Mouse (Mus musculus): ENCODE results near the gene Ppm1e. TPM values are rescaled to one million over a fixed set of nuclear protein-coding genes. Genes with fewer than 3 reads are reported as not detected.
"Not testable (repeated sequence)": the region's sequence is repeated elsewhere in the genome, so short reads cannot be mapped to it uniquely, and the experiment has no call there.

The Ppm1e gene
- polyA plus RNA-seq, 1 experiment: 0.30 TPM

DNA sequence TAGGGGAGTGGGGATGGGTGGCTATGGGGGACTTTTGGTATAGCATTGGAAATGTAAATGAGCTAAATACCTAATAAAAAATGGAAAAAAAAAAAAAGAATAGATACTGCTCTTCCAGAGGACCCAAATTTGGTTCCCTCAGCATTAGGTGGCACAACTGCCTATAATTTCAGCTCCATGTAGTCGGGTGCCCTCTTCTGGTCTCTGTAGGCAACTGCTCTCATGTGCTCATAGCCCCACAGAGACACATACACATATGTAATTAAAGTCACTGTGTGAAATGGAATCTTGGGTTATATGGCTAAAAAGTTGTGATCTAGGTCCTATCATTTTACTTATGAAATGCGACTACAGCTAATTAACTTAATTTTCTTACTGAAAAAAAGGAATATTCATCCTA, 90.0 kb downstream of the Ppm1e start:
- Histone ChIP-seq H3K27me3 (ENCODE audit: control insufficient read depth) (no peaks in the 10 kb centered on the region), H3K36me3 (ENCODE audit: control insufficient read depth) (no peaks in the 10 kb centered on the region), H3K4me1 (ENCODE audit: control insufficient read depth) (no peaks in the 10 kb centered on the region), H3K4me3 (replicated peaks) (no peak overlapping the region), H3K9me3 (ENCODE audit: control insufficient read depth, low read length) (peaks cover 2% of the 10 kb centered on the region; the same call in 1 of the 2 replicates)
- TF ChIP-seq TAL1 (IDR thresholded peaks at IDR 0.05; ENCODE audit: low read length): no peak
- TF ChIP-seq GATA1 (IDR thresholded peaks at IDR 0.05; ENCODE audit: low read length): no peak

DNA sequence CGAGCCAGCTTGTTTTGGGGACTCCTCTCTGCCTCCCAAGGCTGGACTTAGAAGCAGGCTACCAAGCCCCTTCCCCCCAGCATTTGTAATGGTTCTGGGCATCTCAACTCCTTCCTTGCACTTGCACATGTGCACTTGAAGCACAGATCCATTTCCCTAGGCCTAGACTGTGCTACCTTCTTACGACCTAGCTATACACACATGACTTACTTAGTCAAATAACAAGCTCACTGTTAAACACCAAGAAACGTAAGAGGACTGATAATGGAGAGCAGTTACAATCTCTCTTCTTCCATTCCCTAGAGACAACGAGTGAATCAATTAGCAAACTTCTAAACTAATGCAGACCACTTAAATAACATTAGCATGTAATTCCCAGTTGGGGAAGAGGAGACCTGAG, 92.6 kb downstream of the Ppm1e start:
- no peak overlapping the region for H3K4me3 ChIP-seq (replicated peaks)
- no peaks in the 10 kb centered on the region for H3K27me3 ChIP-seq (ENCODE audit: control insufficient read depth)
- H3K4me1 ChIP-seq (ENCODE audit: control insufficient read depth): no peaks in the 10 kb centered on the region
- H3K9me3 ChIP-seq (ENCODE audit: control insufficient read depth, low read length): no peaks in the 10 kb centered on the region
- no peaks in the 10 kb centered on the region for H3K36me3 ChIP-seq (ENCODE audit: control insufficient read depth)
- no peak for TF ChIP-seq TAL1 (IDR thresholded peaks at IDR 0.05; ENCODE audit: low read length)
- no peak for TF ChIP-seq GATA1 (IDR thresholded peaks at IDR 0.05; ENCODE audit: low read length)

DNA sequence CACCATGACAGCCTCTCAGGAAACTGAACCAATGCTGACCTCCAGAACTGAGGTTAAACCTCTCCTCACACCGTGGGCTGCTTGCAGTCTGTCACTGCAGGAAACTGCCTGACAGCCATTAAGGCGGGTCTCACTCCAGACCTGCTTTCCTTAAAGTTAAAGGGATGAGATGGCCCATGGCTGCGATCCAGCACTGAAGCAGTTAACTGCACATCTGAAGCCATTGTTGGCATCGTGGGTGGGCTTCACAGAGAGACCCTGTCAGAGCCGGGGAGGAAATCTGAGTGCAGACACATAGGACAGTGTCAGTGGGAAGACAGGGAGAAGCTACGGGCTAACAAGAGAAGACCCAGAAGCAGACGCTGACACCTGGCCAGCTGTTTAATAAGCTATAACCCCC, 94.9 kb downstream of the Ppm1e start:
- Histone ChIP-seq H3K4me1 (ENCODE audit: control insufficient read depth) (peaks cover 2% of the 10 kb centered on the region; the same call in 1 of the 2 replicates), H3K9me3 (ENCODE audit: control insufficient read depth, low read length) (no peaks in the 10 kb centered on the region), H3K4me3 (replicated peaks) (no peak overlapping the region), H3K36me3 (ENCODE audit: control insufficient read depth) (no peaks in the 10 kb centered on the region), H3K27me3 (ENCODE audit: control insufficient read depth) (no peaks in the 10 kb centered on the region)
- TF ChIP-seq TAL1 (IDR thresholded peaks at IDR 0.05; ENCODE audit: low read length): no peak
- TF ChIP-seq GATA1 (IDR thresholded peaks at IDR 0.05; ENCODE audit: low read length): no peak

DNA sequence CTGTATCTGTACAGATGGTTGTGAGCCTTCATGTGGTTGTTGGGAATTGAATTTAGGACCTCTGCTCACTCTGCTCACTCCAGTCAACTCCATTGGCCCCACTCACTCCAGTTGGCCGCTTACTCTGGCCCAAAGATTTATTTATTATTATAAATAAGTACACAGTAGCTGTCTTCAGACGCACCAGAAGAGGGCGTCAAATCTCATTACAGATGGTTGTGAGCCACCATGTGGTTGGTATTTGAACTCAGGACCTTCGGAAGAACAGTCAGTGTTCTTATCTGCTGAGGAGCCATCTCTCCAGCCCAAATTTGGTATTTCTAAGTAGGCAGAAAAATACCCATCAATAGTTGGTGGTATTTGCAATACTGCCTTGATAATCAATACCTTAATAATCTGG, 97.1 kb downstream of the Ppm1e start:
- H3K9me3 ChIP-seq (ENCODE audit: control insufficient read depth, low read length); H3K4me1 ChIP-seq (ENCODE audit: control insufficient read depth); H3K4me3 ChIP-seq (replicated peaks); H3K27me3 ChIP-seq (ENCODE audit: control insufficient read depth); H3K36me3 ChIP-seq (ENCODE audit: control insufficient read depth): not testable (repeated sequence)

DNA sequence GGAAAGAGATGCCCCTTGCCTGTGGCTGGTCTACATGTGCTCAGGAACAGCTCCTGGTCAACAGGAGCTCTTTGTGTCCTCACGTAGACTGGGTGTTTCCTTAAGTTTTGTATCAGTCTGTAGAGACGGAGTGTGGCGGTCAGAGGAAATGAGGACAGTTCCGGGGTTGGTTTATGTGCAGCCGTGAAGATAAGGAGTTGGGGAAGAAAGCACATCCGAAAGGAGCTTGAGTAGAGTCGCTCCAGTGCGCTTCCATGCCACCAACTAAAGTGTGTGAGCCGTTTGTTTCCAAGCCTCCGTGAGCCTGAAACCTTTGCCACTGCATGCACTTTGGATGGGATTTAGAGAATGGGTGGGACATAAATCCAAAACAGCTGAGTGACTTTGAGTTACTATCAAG, 99.0 kb downstream of the Ppm1e start:
- peaks cover 2% of the 10 kb centered on the region; the same call in 1 of the 2 replicates for H3K4me1 ChIP-seq (ENCODE audit: control insufficient read depth)
- TF ChIP-seq TAL1 (IDR thresholded peaks at IDR 0.05; ENCODE audit: low read length) (no peak), GATA1 (IDR thresholded peaks at IDR 0.05; ENCODE audit: low read length) (no peak)
- no peak overlapping the region for H3K4me3 ChIP-seq (replicated peaks)
- H3K9me3 ChIP-seq (ENCODE audit: control insufficient read depth, low read length): no peaks in the 10 kb centered on the region
- H3K27me3 ChIP-seq (ENCODE audit: control insufficient read depth): no peaks in the 10 kb centered on the region
- H3K36me3 ChIP-seq (ENCODE audit: control insufficient read depth): no peaks in the 10 kb centered on the region

DNA sequence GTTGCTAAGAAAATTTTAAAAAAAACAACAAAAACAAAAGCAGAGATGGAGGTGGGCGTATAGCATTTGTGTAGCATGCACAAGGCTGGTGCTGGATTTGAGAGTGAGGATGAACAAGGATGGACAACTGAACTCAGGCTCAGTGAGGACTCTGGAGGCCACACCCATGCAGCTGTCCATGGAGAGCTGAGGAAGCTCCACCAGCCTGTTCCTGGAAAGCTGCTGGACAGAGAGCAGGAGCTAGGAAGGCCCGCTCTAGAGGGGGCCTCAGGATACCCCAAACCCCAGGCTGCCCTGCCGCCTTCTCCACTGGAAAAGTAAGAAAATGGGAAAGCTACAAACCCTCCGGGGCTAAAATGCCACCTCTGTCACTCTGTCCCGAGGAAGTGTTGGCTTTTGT, 101.5 kb downstream of the Ppm1e start:
- H3K9me3 ChIP-seq (ENCODE audit: control insufficient read depth, low read length): no peaks in the 10 kb centered on the region
- H3K36me3 ChIP-seq (ENCODE audit: control insufficient read depth): no peaks in the 10 kb centered on the region; the same call in 1 of the 2 replicates
- no peak overlapping the region for H3K4me3 ChIP-seq (replicated peaks)
- H3K27me3 ChIP-seq (ENCODE audit: control insufficient read depth): no peaks in the 10 kb centered on the region
- TF ChIP-seq GATA1 (IDR thresholded peaks at IDR 0.05; ENCODE audit: low read length) (no peak), TAL1 (IDR thresholded peaks at IDR 0.05; ENCODE audit: low read length) (no peak)
- H3K4me1 ChIP-seq (ENCODE audit: control insufficient read depth): peaks cover 2% of the 10 kb centered on the region; the same call in 1 of the 2 replicates

DNA sequence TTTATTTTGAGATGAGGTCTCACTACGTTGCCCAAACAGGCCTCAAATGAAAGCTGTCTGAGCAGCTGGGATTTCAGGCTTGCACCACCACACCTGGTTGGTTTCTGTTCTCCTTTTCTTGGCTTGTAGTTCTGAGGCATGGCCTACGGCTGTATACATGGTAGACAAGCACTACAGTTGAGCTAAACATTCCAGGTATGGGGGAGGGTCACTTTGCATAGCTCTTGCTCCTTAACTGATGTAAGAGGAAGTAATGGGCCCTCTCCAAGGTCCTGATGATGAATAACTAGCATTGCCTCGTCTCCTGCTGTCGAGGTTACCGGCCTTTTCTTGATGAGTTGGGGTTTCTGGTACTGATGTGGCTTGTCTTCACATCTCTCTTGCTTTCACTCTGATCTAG, 104.7 kb downstream of the Ppm1e start:
- TF ChIP-seq GATA1 (IDR thresholded peaks at IDR 0.05; ENCODE audit: low read length): no peak
- no peak for TF ChIP-seq TAL1 (IDR thresholded peaks at IDR 0.05; ENCODE audit: low read length)
- Histone ChIP-seq H3K27me3 (ENCODE audit: control insufficient read depth) (no peaks in the 10 kb centered on the region), H3K4me1 (ENCODE audit: control insufficient read depth) (no peaks in the 10 kb centered on the region), H3K4me3 (replicated peaks) (no peak overlapping the region), H3K36me3 (ENCODE audit: control insufficient read depth) (peaks cover 3% of the 10 kb centered on the region), H3K9me3 (ENCODE audit: control insufficient read depth, low read length) (no peaks in the 10 kb centered on the region)

DNA sequence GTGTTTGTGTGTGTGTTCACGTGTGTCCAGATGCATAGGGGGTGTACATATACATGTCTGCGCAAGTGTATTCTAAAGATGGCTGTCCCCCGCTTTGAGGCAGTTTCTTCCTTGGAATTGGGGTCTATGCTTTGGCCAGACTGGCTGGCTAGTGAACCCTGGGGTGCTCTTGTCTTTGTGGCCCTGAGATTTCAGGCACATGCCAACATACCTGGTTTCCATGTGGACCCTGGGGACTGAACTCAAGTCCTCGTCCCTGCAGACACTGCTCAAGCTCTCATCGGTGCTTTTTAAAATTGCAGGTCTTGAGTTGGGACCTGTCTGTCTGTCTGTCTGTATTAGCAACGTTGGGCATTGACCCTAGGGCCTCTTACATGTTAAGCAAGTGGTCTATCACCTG, 105.5 kb downstream of the Ppm1e start:
- Histone ChIP-seq H3K36me3 (ENCODE audit: control insufficient read depth) (peaks cover 3% of the 10 kb centered on the region), H3K9me3 (ENCODE audit: control insufficient read depth, low read length) (no peaks in the 10 kb centered on the region), H3K4me1 (ENCODE audit: control insufficient read depth) (no peaks in the 10 kb centered on the region), H3K4me3 (replicated peaks) (no peak overlapping the region), H3K27me3 (ENCODE audit: control insufficient read depth) (no peaks in the 10 kb centered on the region)
- TF ChIP-seq TAL1 (IDR thresholded peaks at IDR 0.05; ENCODE audit: low read length) (no peak), GATA1 (IDR thresholded peaks at IDR 0.05; ENCODE audit: low read length) (no peak)

DNA sequence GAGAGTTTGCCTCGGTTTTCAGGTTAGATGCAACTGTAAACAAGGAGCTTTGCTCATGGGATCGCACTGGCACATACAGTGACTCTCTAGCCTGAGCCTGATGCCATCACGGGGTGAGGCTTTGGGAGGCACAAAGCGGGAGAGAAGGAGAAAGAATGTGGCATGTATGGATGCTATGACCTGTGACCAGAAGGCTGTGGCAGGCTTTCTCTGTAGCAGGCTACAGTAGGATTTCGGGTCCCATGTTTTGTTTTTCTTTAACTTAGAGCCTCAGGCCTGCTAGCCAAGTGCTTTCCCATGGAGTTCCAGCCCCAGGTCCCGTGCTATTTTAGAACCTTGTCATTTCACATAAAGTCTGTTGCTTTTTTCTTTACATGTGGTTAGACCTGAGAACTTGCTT, 108.7 kb downstream of the Ppm1e start:
- H3K9me3 ChIP-seq (ENCODE audit: control insufficient read depth, low read length): no peaks in the 10 kb centered on the region
- no peak for TF ChIP-seq TAL1 (IDR thresholded peaks at IDR 0.05; ENCODE audit: low read length)
- no peak for TF ChIP-seq GATA1 (IDR thresholded peaks at IDR 0.05; ENCODE audit: low read length)
- H3K27me3 ChIP-seq (ENCODE audit: control insufficient read depth): no peaks in the 10 kb centered on the region
- H3K4me3 ChIP-seq (replicated peaks): no peak overlapping the region
- H3K36me3 ChIP-seq (ENCODE audit: control insufficient read depth): peaks cover 3% of the 10 kb centered on the region
- no peaks in the 10 kb centered on the region for H3K4me1 ChIP-seq (ENCODE audit: control insufficient read depth)

DNA sequence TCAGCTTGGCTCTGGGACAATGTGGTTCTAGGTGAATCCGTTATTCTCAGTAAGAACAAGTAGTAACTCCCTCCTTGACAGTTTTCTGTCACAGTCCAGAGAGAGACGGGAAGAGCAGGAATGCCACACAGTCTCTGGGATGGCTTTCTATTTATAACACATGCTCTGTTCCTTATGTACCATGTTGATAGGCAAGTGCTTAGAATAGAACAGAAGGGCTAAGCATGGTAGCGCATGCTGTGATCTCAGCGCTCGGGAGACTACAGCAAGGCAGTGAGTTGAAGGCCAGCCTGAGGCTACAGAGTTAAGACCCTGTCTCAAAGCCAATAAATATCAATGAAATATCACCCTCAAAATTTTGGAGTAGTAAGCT, 111.3 kb downstream of the Ppm1e start:
- Histone ChIP-seq H3K36me3 (ENCODE audit: control insufficient read depth) (peaks cover 7% of the 10 kb centered on the region), H3K9me3 (ENCODE audit: control insufficient read depth, low read length) (no peaks in the 10 kb centered on the region), H3K4me3 (replicated peaks) (no peak overlapping the region), H3K4me1 (ENCODE audit: control insufficient read depth) (no peaks in the 10 kb centered on the region), H3K27me3 (ENCODE audit: control insufficient read depth) (no peaks in the 10 kb centered on the region)
- TF ChIP-seq TAL1 (IDR thresholded peaks at IDR 0.05; ENCODE audit: low read length) (no peak), GATA1 (IDR thresholded peaks at IDR 0.05; ENCODE audit: low read length) (no peak)

Data from erythroblast, embryonic 14.5 days (primary cell).